Mouse (Mus musculus) kidney, postnatal 0 days (tissue): ENCODE measurements around the gene Fn1. TPM values are rescaled to one million over a fixed set of nuclear protein-coding genes. Genes with fewer than 3 reads are reported as not detected.

Experiments used
- ATAC-seq: fragments of 200-750 bp; cut with Nextera tagmentation; replicated peaks from 2 replicates; pipeline ENCODE4 v1.8.0; 2017; ENCODE audit warnings: low read depth, moderate number of reproducible peaks, moderate TSS enrichment, moderate library complexity; ENCODE audit not compliant: low FRiP score
- DNase-seq: peaks from one replicate; pipeline ENCODE4 v3.0.0-alpha.2; 2016; ENCODE audit warnings: low spot score
- H3K27ac ChIP-seq: fragments of 300-500 bp; sonication (generic); 2 replicates; pipeline ENCODE4 v1.5.1; 2014; ENCODE audit warnings: mild to moderate bottlenecking
- H3K27me3 ChIP-seq: fragments of 300-500 bp; sonication (generic); 2 replicates; pipeline ENCODE4 v1.6.1; 2014; ENCODE audit warnings: low read length, mixed read lengths; ENCODE audit not compliant: insufficient read depth
- H3K36me3 ChIP-seq: fragments of 300-500 bp; sonication (generic); 2 replicates; pipeline ENCODE4 v1.6.1; 2014; ENCODE audit warnings: low read length, mixed read lengths; ENCODE audit not compliant: insufficient read depth
- H3K4me1 ChIP-seq: fragments of 300-500 bp; sonication (generic); replicated peaks from 2 replicates; pipeline ENCODE4 v1.6.1; 2014; ENCODE audit warnings: antibody characterized with exemption, low read length, mixed read lengths; ENCODE audit not compliant: insufficient read depth
- H3K4me2 ChIP-seq: fragments of 300-500 bp; sonication (generic); 2 replicates; pipeline ENCODE4 v1.6.1; 2014; ENCODE audit warnings: mild to moderate bottlenecking, low read length, moderate library complexity, mixed read lengths
- H3K4me3 ChIP-seq: fragments of 300-500 bp; sonication (generic); replicated peaks from 2 replicates; pipeline ENCODE4 v1.5.1; 2014; ENCODE audit warnings: low read depth, low read length
- H3K9ac ChIP-seq: fragments of 300-500 bp; sonication (generic); 2 replicates; pipeline ENCODE4 v1.6.1; 2014; ENCODE audit warnings: low read depth, low read length
- H3K9me3 ChIP-seq: fragments of 300-500 bp; sonication (generic); replicated peaks from 2 replicates; pipeline ENCODE4 v1.6.1; 2016; ENCODE audit warnings: low read length, inconsistent platforms, mixed read lengths
- CTCF ChIP-seq: IDR thresholded peaks from 2 replicates; pipeline ENCODE4 v1.5.1; 2016; ENCODE audit warnings: antibody characterized with exemption, low read depth, mild to moderate bottlenecking, moderate library complexity
- WGBS: fragments of 180-500 bp; shearing (Covaris S2); extraction: QIAGEN DNeasy Blood & Tissue Kit; methylation state at CpG from one replicate; pipeline ENCODE4 v1.1.7; 2014; 5-methylcytosine and 5-hydroxymethylcytosine counted together
- polyA plus RNA-seq: library from polyadenylated mRNA; unstranded; fragments of >200 nt; fragmentation: Nextera tagmentation; extraction: Ambion mirVana; gene quantifications from 2 replicates; pipeline ENCODE4 v1.2.1, GENCODE M21; 2015

Fn1 gene
- polyA plus RNA-seq, 1 experiment from 2014 or later: 89.5 TPM

- H3K36me3 ChIP-seq: peaks cover 48% of the 10 kb centered on the region
- H3K27me3 ChIP-seq: no peaks in the 10 kb centered on the region
- no peaks in the 10 kb centered on the region for H3K9me3 ChIP-seq
- no peak for ATAC-seq
- H3K4me3 ChIP-seq: no peak overlapping the region
- WGBS: 93% methylated on average over 7 of the region's 7 CpGs
- H3K4me1 ChIP-seq: no peaks in the 10 kb centered on the region
- TF ChIP-seq CTCF: no peak
- no peak for DNase-seq
- no peak overlapping the region for H3K27ac ChIP-seq
- no peak overlapping the region for H3K4me2 ChIP-seq
- no peak overlapping the region for H3K9ac ChIP-seq
Measured at GRCm38 (mm10) chr1:71564291-71564690, 88.7 kb downstream of the Fn1 start.

- H3K4me2 ChIP-seq: no peak overlapping the region
- TF ChIP-seq CTCF: no peak
- H3K9me3 ChIP-seq: no peaks in the 10 kb centered on the region
- ATAC-seq (no peak), DNase-seq (no peak)
- H3K4me3 ChIP-seq: no peak overlapping the region
- no peak overlapping the region for H3K27ac ChIP-seq
- no peaks in the 10 kb centered on the region for H3K27me3 ChIP-seq
- WGBS: 96% methylated on average over 4 of the region's 4 CpGs
- H3K9ac ChIP-seq: no peak overlapping the region
- peaks cover 33% of the 10 kb centered on the region for H3K36me3 ChIP-seq
- H3K4me1 ChIP-seq: 0 out of 2 replicates have a peak, but pooled peaks cover 6% of the 10 kb centered on the region
Measured at GRCm38 (mm10) chr1:71560626-71561025, 92.4 kb downstream of the Fn1 start.

GRCm38 (mm10) chr1:71556688-71557612 lies 96.0 kb downstream of the Fn1 start, which contains the start of gene Atic:
TSS of gene Atic (plus strand) at chr1:71557150.
- Histone ChIP-seq H3K9me3 (no peaks in the 10 kb centered on the region), H3K36me3 (peaks cover 19% of the 10 kb centered on the region), H3K4me2 (peak within 1 kb of the TSS; percentile 77), H3K4me1 (0 out of 2 replicates have a peak, but pooled peaks cover 6% of the 10 kb centered on the region), H3K9ac (peak within 1 kb of the TSS; percentile 77), H3K27me3 (no peaks in the 10 kb centered on the region), H3K4me3 (peak within 1 kb of the TSS; percentile 35), H3K27ac (peak within 1 kb of the TSS; percentile 87)
- DNase-seq: peak; percentile 97
- no peak for TF ChIP-seq CTCF
- ATAC-seq: peak; percentile 99
- WGBS: 0% methylated on average over 55 of the region's 55 CpGs

GRCm38 (mm10) chr1:71550626-71551195 lies 102.3 kb downstream of the Fn1 start:
- Histone ChIP-seq H3K9me3 (no peaks in the 10 kb centered on the region), H3K4me2 (no peak overlapping the region), H3K27me3 (no peaks in the 10 kb centered on the region), H3K4me1 (no peaks in the 10 kb centered on the region), H3K36me3 (no peaks in the 10 kb centered on the region), H3K4me3 (no peak overlapping the region), H3K9ac (no peak overlapping the region), H3K27ac (no peak overlapping the region)
- no peak for TF ChIP-seq CTCF
- no peak for DNase-seq
- 68% methylated on average over 10 of the region's 10 CpGs for WGBS
- ATAC-seq: no peak

- no peak overlapping the region for H3K27ac ChIP-seq
- DNase-seq: peak; percentile 33
- ATAC-seq: no peak
- H3K4me2 ChIP-seq: no peak overlapping the region
- no peaks in the 10 kb centered on the region for H3K9me3 ChIP-seq
- no peaks in the 10 kb centered on the region for H3K27me3 ChIP-seq
- no peak for TF ChIP-seq CTCF
- H3K9ac ChIP-seq: no peak overlapping the region
- WGBS: 46% methylated on average over 3 of the region's 3 CpGs
- H3K4me1 ChIP-seq: no peaks in the 10 kb centered on the region
- H3K36me3 ChIP-seq: no peaks in the 10 kb centered on the region
- H3K4me3 ChIP-seq: no peak overlapping the region
Measured at GRCm38 (mm10) chr1:71540437-71540836, 112.6 kb downstream of the Fn1 start.

- no peaks in the 10 kb centered on the region for H3K9me3 ChIP-seq
- ATAC-seq: no peak
Measured at GRCm38 (mm10) chr1:71539641-71540040, 113.4 kb downstream of the Fn1 start.

More at GRCm38 (mm10) chr1:71539641-71540040, 113.4 kb downstream of the Fn1 start:
- H3K27ac ChIP-seq: no peak overlapping the region
- H3K36me3 ChIP-seq: no peaks in the 10 kb centered on the region
- no peak overlapping the region for H3K4me3 ChIP-seq
- H3K27me3 ChIP-seq: no peaks in the 10 kb centered on the region
- H3K9ac ChIP-seq: no peak overlapping the region
- no peak for DNase-seq
- TF ChIP-seq CTCF: no peak
- 85% methylated on average over 4 of the region's 4 CpGs for WGBS
- H3K4me1 ChIP-seq: no peaks in the 10 kb centered on the region
- H3K4me2 ChIP-seq: no peak overlapping the region

Other genes starting within 250 kb of the Fn1 start
- gene Abca12, start 238.3 kb downstream of the Fn1 start, polyA plus RNA-seq: not detected in 2 replicates
- 45.5 and 49.4 TPM in 2 replicates for gene Atic, start 96.0 kb downstream of the Fn1 start, polyA plus RNA-seq